Mouse (Mus musculus) cerebellum, postnatal 36 days (tissue): Measurements from ENCODE around the gene Tmem54.

Source experiments
- DNase-seq, 2 experiments: peaks; one replicate each; pipeline ENCODE4 v3.0.0; 2021 to 2022; ENCODE audit warnings: mixed read lengths in 2 of 2

Gene Tmem54

DNA sequence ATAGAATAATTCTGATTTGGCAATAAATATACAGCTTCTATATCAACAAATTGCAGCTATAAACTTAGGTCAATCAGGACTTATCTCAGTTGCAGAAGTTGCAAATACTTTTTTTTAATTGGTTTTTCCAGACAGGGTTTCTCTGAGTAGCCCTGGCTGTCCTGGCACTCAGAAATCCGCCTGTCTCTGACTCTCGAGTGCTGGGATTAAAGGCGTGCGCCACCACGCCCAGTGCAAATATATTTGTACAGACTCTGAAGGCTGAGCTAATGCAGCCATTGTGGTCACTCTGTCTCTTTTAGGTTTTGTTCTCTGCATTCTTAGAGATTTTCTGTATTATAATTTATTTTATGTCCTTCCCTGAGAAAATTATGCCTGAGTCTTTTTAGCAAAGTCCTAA, 52.2 kb downstream of the Tmem54 start:
- no peak for DNase-seq

DNA sequence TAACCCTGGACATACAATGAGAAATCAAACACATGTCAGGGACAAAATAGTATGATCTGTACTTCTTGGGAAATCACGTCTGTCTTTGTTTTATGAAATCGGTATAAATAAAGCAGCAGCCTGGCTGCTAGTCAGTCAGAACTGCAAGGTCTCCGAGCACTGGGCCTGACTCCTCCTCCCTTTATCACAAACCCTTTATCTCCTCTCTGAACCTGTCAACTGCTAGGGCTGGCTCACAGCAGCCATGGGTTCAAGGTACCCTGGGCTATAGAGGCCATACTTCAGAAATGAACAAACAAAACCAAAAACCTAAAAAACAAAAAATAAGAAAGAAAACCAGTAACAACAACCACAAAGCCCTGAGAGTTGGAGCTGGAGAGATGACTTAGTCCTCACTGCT, 53.2 kb downstream of the Tmem54 start:
- no peak for DNase-seq

DNA sequence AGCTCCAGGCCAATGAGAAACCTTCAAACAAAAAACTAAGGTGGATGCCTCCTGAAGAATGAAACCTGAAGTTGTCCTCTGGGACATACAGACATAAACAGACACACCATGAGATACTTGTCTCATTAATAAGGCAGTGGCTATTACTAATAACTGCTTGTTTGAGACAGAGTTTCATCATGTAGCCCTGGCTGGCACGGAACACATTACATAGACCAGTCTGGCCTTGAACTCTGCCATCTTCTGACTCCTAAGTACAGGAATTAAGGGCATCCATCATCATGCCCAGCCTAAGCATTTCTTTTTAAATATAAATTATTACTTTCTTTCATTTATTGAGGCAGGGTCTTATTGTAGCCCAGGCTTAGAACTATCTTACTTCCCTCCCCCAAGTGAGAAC, 55.7 kb downstream of the Tmem54 start:
- no peak for DNase-seq
